ENCODE assay signal across 18 mouse cellular contexts in genomic region chr14:25857940-25858339, GRCm38 (mm10). TPM values are rescaled to one million over a fixed set of nuclear protein-coding genes. Genes with fewer than 3 reads are reported as not detected.
DNase-seq lines count a peak whose midpoint lies in the region; ATAC-seq lines count a peak whose summit lies in the region.
"Had no signal": no experiment of that assay in that cellular context is flagged by ENCODE, and none has a peak within 500 bp of the region (broad histone marks: within the 10 kb centered on the region; RNA-seq: fewer than 3 reads in every experiment).

No protein-coding gene starts in this region.

- H3K27ac ChIP-seq in liver, embryonic 11.5 days (ENCODE audit: low read depth, low read length): no peak overlapping the region; the same call in 1 of the 2 replicates
- no peak overlapping the region for H3K27ac ChIP-seq in liver, embryonic 12.5 days
- peak overlapping the region; percentile 80 for H3K27ac ChIP-seq in stomach, embryonic 16.5 days (ENCODE audit: low read length)
- H3K27ac ChIP-seq: embryonic facial prominence, embryonic 13.5 days; forebrain, embryonic 10.5 days; midbrain, embryonic 13.5 days had no signal

- 52% methylated on average over 8 of the region's 8 CpGs for WGBS in liver, embryonic 11.5 days
- WGBS in liver, embryonic 12.5 days (ENCODE audit: insufficient replicate concordance): 36% methylated on average over 8 of the region's 8 CpGs
- WGBS in stomach, embryonic 16.5 days: 63% methylated on average over 8 of the region's 8 CpGs

- H3K4me2 ChIP-seq in liver, embryonic 11.5 days: peak overlapping the region; percentile 33; the same call in 1 of the 2 replicates
- no peak overlapping the region; the same call in 1 of the 2 replicates for H3K4me2 ChIP-seq in liver, embryonic 12.5 days
- no peak overlapping the region for H3K4me2 ChIP-seq in stomach, embryonic 16.5 days (ENCODE audit: low read depth, low read length)
- H3K4me2 ChIP-seq: embryonic facial prominence, embryonic 13.5 days; midbrain, embryonic 13.5 days had no signal

- H3K9me3 ChIP-seq in liver, embryonic 11.5 days (ENCODE audit: control insufficient read depth, low read length): no peaks in the 10 kb centered on the region
- no peaks in the 10 kb centered on the region for H3K9me3 ChIP-seq in liver, embryonic 12.5 days (replicated peaks)
- H3K9me3 ChIP-seq in stomach, embryonic 16.5 days (replicated peaks; ENCODE audit: control insufficient read depth, low read length): no peaks in the 10 kb centered on the region
- H3K9me3 ChIP-seq: embryonic facial prominence, embryonic 13.5 days; forebrain, embryonic 10.5 days; heart, embryonic 10.5 days; midbrain, embryonic 13.5 days had no signal

- ATAC-seq in liver, embryonic 11.5 days (replicated peaks; ENCODE audit: low FRiP score): no peak
- ATAC-seq in liver, embryonic 12.5 days: no peak
- ATAC-seq in CD4-positive, CD25-positive, alpha-beta regulatory T cell, adult 4 months: peak; percentile 57
- no peak for ATAC-seq in stomach, embryonic 16.5 days (ENCODE audit: insufficient read depth, low FRiP score)
- ATAC-seq: midbrain, embryonic 13.5 days had no signal

- no peaks in the 10 kb centered on the region for H3K27me3 ChIP-seq in liver, embryonic 11.5 days (replicated peaks; ENCODE audit: control insufficient read depth, insufficient read depth, low read length)
- no peaks in the 10 kb centered on the region for H3K27me3 ChIP-seq in liver, embryonic 12.5 days (replicated peaks)
- no peaks in the 10 kb centered on the region for H3K27me3 ChIP-seq in stomach, embryonic 16.5 days (ENCODE audit: control insufficient read depth, insufficient read depth, low read length)
- H3K27me3 ChIP-seq: midbrain, embryonic 13.5 days had no signal

- no peak overlapping the region for H3K9ac ChIP-seq in liver, embryonic 11.5 days (ENCODE audit: low read depth, low read length)
- no peak overlapping the region for H3K9ac ChIP-seq in liver, embryonic 12.5 days
- no peak overlapping the region for H3K9ac ChIP-seq in stomach, embryonic 16.5 days (ENCODE audit: low read length)
- H3K9ac ChIP-seq: embryonic facial prominence, embryonic 13.5 days; midbrain, embryonic 13.5 days had no signal

- H3K36me3 ChIP-seq in liver, embryonic 11.5 days (ENCODE audit: control insufficient read depth, insufficient read depth, low read length): no peaks in the 10 kb centered on the region
- no peaks in the 10 kb centered on the region for H3K36me3 ChIP-seq in liver, embryonic 12.5 days
- no peaks in the 10 kb centered on the region for H3K36me3 ChIP-seq in stomach, embryonic 16.5 days (ENCODE audit: control insufficient read depth, insufficient read depth, low read length)
- H3K36me3 ChIP-seq: embryonic facial prominence, embryonic 13.5 days; forebrain, embryonic 10.5 days; heart, embryonic 10.5 days; midbrain, embryonic 13.5 days had no signal

- peaks cover 25% of the 10 kb centered on the region for H3K4me1 ChIP-seq in liver, embryonic 11.5 days (replicated peaks; ENCODE audit: control insufficient read depth, insufficient read depth, low read length)
- peaks cover 57% of the 10 kb centered on the region for H3K4me1 ChIP-seq in liver, embryonic 12.5 days
- peaks cover 7% of the 10 kb centered on the region; the same call in 1 of the 2 replicates for H3K4me1 ChIP-seq in stomach, embryonic 16.5 days (ENCODE audit: control insufficient read depth, insufficient read depth, low read length)
- H3K4me1 ChIP-seq: midbrain, embryonic 13.5 days had no signal

- no peak for DNase-seq in liver, embryonic 11.5 days (ENCODE audit: low spot score)
- DNase-seq in induced T-regulatory cell, adult 2 months (ENCODE audit: low read depth): peak; percentile 89
- no peak for DNase-seq in cerebellum, postnatal 25 days
- no peak for DNase-seq in right cerebral cortex, postnatal 14 days
- DNase-seq in layer of hippocampus, adult 8-10 months (ENCODE audit: low spot score in 2 of 2): no peak
- DNase-seq: gastrocnemius, postnatal 36 days; kidney, postnatal 10 days; layer of hippocampus, adult 9-11 months had no signal

- H3K4me3 ChIP-seq in liver, embryonic 11.5 days (ENCODE audit: low read depth, low read length): no peak overlapping the region
- no peak overlapping the region for H3K4me3 ChIP-seq in liver, embryonic 12.5 days
- no peak overlapping the region for H3K4me3 ChIP-seq in stomach, embryonic 16.5 days (replicated peaks; ENCODE audit: low read length)
- H3K4me3 ChIP-seq: embryonic facial prominence, embryonic 13.5 days; forebrain, embryonic 10.5 days; heart, embryonic 10.5 days; midbrain, embryonic 13.5 days had no signal

RNA-seq across cellular contexts. Expression of gene Anxa11, which starts 16.0 kb away (rescaled TPM):
- polyA plus RNA-seq in liver, embryonic 11.5 days (2014; fragmentation: Nextera tagmentation; extraction: Ambion mirVana): 13.1 and 16.5 TPM in 2 replicates
- 10.1 and 10.5 TPM in 2 replicates for polyA plus RNA-seq in liver, embryonic 12.5 days (2016; fragmentation: Nextera tagmentation; extraction: Ambion mirVana)
- polyA plus RNA-seq in CD4-positive, CD25-positive, alpha-beta regulatory T cell, adult 4 months (2017; shearing (Covaris generic)): 10 to 100 TPM; 59.7 to 84.6 TPM
- 52.1 and 54.4 TPM in 2 replicates for polyA plus RNA-seq in stomach, embryonic 16.5 days (2015; fragmentation: Nextera tagmentation; extraction: Ambion mirVana)
- total RNA-seq in layer of hippocampus, adult 8-10 months (2022): 10 to 100 TPM; 72.8 to 81.2 (median 75.5) TPM

RNA-seq across cellular contexts. Expression of gene Plac9a, which starts 45.0 kb away (rescaled TPM):
- not detected in 2 replicates for polyA plus RNA-seq in liver, embryonic 11.5 days (2014; fragmentation: Nextera tagmentation; extraction: Ambion mirVana)
- 0.84 TPM in 1 of 2 replicates, not detected in the other for polyA plus RNA-seq in liver, embryonic 12.5 days (2016; fragmentation: Nextera tagmentation; extraction: Ambion mirVana)
- not detected for polyA plus RNA-seq in CD4-positive, CD25-positive, alpha-beta regulatory T cell, adult 4 months (2017; shearing (Covaris generic))
- 3.1 TPM in 1 of 2 replicates, not detected in the other for polyA plus RNA-seq in stomach, embryonic 16.5 days (2015; fragmentation: Nextera tagmentation; extraction: Ambion mirVana)
- total RNA-seq in layer of hippocampus, adult 8-10 months (2022): not detected
- total RNA-seq: hematopoietic stem cell, adult 5-6 weeks; liver, adult 2 months had no signal
- polyA plus RNA-seq: embryonic facial prominence, embryonic 13.5 days; forebrain, embryonic 10.5 days; heart, embryonic 10.5 days; liver, adult 2 months; midbrain, embryonic 13.5 days; neural tube, embryonic 11.5 days had no signal
